Mouse (Mus musculus): ENCODE data around the gene Mpst.

GRCm38 (mm10) chr15:78383450-78384219 lies 22.6 kb upstream of the Mpst start:
- no peak for TF ChIP-seq CTCF (IDR thresholded peaks at IDR 0.05; ENCODE audit: control insufficient read depth, insufficient read depth, insufficient replicate concordance, low read depth, low read length)
- no peak for TF ChIP-seq POLR2A (IDR thresholded peaks at IDR 0.05; ENCODE audit: control insufficient read depth, low read depth, low read length)

Data from testis, adult 2 months (tissue).